Mouse (Mus musculus) erythroblast, embryonic 14.5 days (primary cell): Measurements from ENCODE around the gene Abcc6.

Experiments used
- GATA1 ChIP-seq: IDR thresholded peaks from 2 replicates; pipeline ENCODE4 v1.6.1; 2012; ENCODE audit warnings: low read length, inconsistent platforms, mixed read lengths
- TAL1 ChIP-seq: IDR thresholded peaks from 3 replicates; pipeline ENCODE4 v1.6.1; 2012; ENCODE audit warnings: low read length, inconsistent platforms, mixed read lengths

GRCm38 (mm10) chr7:45923762-45924428, 106.2 kb downstream of the Abcc6 start, which contains the start of gene Ccdc114:
- TF ChIP-seq TAL1 (no peak), GATA1 (no peak)
